ENCODE assay signal across 23 mouse cellular contexts in genomic region chr13:64320334-64320733, GRCm38 (mm10). TPM values are rescaled to one million over a fixed set of nuclear protein-coding genes. Genes with fewer than 3 reads are reported as not detected.
A peak's percentile ranks its signal among the peaks of the same experiment; 100 is the strongest.
DNase-seq lines count a peak whose midpoint lies in the region; ATAC-seq and TF ChIP-seq lines count a peak whose summit lies in the region.
"Had no signal": no experiment of that assay in that cellular context is flagged by ENCODE, and none has a peak within 500 bp of the region (broad histone marks: within the 10 kb centered on the region; RNA-seq: fewer than 3 reads in every experiment).

No protein-coding gene starts in this region.

- H3K27ac ChIP-seq in heart, adult 2 months, result peak overlapping the region; percentile 85
- no peak overlapping the region for H3K27ac ChIP-seq in kidney, embryonic 15.5 days
- no peak overlapping the region for H3K27ac ChIP-seq in lung, postnatal 0 days (ENCODE audit: low read length)
- no peak overlapping the region for H3K27ac ChIP-seq in midbrain, embryonic 15.5 days
- H3K27ac ChIP-seq: embryonic facial prominence, embryonic 15.5 days; forebrain, embryonic 10.5 days; heart, embryonic 15.5 days; hindbrain, embryonic 12.5 days had no signal

- no peak overlapping the region for H3K9ac ChIP-seq in heart, adult 2 months (ENCODE audit: low read depth, low read length)
- no peak overlapping the region for H3K9ac ChIP-seq in kidney, embryonic 15.5 days
- H3K9ac ChIP-seq in lung, postnatal 0 days (replicated peaks; ENCODE audit: low read depth), result no peak overlapping the region
- no peak overlapping the region for H3K9ac ChIP-seq in midbrain, embryonic 15.5 days
- H3K9ac ChIP-seq: embryonic facial prominence, embryonic 15.5 days; heart, embryonic 15.5 days; hindbrain, embryonic 12.5 days had no signal

- H3K4me1 ChIP-seq in heart, adult 2 months (ENCODE audit: control insufficient read depth, insufficient read depth, low read length), result peaks cover 1% of the 10 kb centered on the region
- 0 out of 2 replicates have a peak, but pooled peaks cover 2% of the 10 kb centered on the region for H3K4me1 ChIP-seq in kidney, embryonic 15.5 days
- no peaks in the 10 kb centered on the region for H3K4me1 ChIP-seq in lung, postnatal 0 days (ENCODE audit: insufficient read depth, low read depth, low read length)
- no peaks in the 10 kb centered on the region for H3K4me1 ChIP-seq in midbrain, embryonic 15.5 days
- H3K4me1 ChIP-seq: embryonic facial prominence, embryonic 15.5 days; forebrain, embryonic 10.5 days; hindbrain, embryonic 12.5 days had no signal

- H3K4me2 ChIP-seq in kidney, embryonic 15.5 days, result no peak overlapping the region
- no peak overlapping the region for H3K4me2 ChIP-seq in lung, postnatal 0 days (replicated peaks; ENCODE audit: low read depth, low read length)
- no peak overlapping the region for H3K4me2 ChIP-seq in midbrain, embryonic 15.5 days
- H3K4me2 ChIP-seq: embryonic facial prominence, embryonic 15.5 days; heart, embryonic 15.5 days; hindbrain, embryonic 12.5 days had no signal

- ATAC-seq in kidney, embryonic 15.5 days (replicated peaks; ENCODE audit: low FRiP score), result no peak
- ATAC-seq in lung, postnatal 0 days, result no peak
- no peak for ATAC-seq in midbrain, embryonic 15.5 days (replicated peaks)
- ATAC-seq: forebrain, embryonic 14.5 days; hindbrain, embryonic 16.5 days; inflammation-experienced regulatory T-cells, adult 6 months had no signal

- H3K4me3 ChIP-seq in heart, adult 2 months, result no peak overlapping the region
- H3K4me3 ChIP-seq in kidney, embryonic 15.5 days (replicated peaks), result no peak overlapping the region
- H3K4me3 ChIP-seq in lung, postnatal 0 days (ENCODE audit: low read depth, low read length), result no peak overlapping the region
- no peak overlapping the region for H3K4me3 ChIP-seq in midbrain, embryonic 15.5 days
- H3K4me3 ChIP-seq: embryonic facial prominence, embryonic 15.5 days; erythroblast, embryonic 14.5 days; forebrain, embryonic 10.5 days; heart, embryonic 15.5 days; hindbrain, embryonic 12.5 days had no signal

- H3K9me3 ChIP-seq in kidney, embryonic 15.5 days (replicated peaks), result no peaks in the 10 kb centered on the region
- H3K9me3 ChIP-seq in lung, postnatal 0 days (ENCODE audit: low read length), result no peaks in the 10 kb centered on the region
- H3K9me3 ChIP-seq in midbrain, embryonic 15.5 days, result no peaks in the 10 kb centered on the region
- H3K9me3 ChIP-seq: embryonic facial prominence, embryonic 15.5 days; forebrain, embryonic 10.5 days; heart, embryonic 15.5 days; hindbrain, embryonic 12.5 days had no signal

- intact Hi-C loops in heart, adult 2 months (cut with DNase I), result no loop called here
- intact Hi-C loops in heart, postnatal 36 days (cut with DNase I), result no loop called here

- TF ChIP-seq EP300 in heart, adult 2 months (IDR thresholded peaks at IDR 0.05; ENCODE audit: insufficient read depth, low read depth, low read length), result 0 out of 2 replicates have a peak, but pooled peaks have one; percentile 15
- TF ChIP-seq EP300 in lung, postnatal 0 days (IDR thresholded peaks at IDR 0.05), result no peak

- H3K27me3 ChIP-seq in heart, adult 2 months (ENCODE audit: control insufficient read depth, insufficient read depth, low read length), result no peaks in the 10 kb centered on the region
- no peaks in the 10 kb centered on the region for H3K27me3 ChIP-seq in kidney, embryonic 15.5 days
- H3K27me3 ChIP-seq in lung, postnatal 0 days (replicated peaks; ENCODE audit: insufficient read depth, low read length), result no peaks in the 10 kb centered on the region
- H3K27me3 ChIP-seq in midbrain, embryonic 15.5 days (replicated peaks), result no peaks in the 10 kb centered on the region
- H3K27me3 ChIP-seq: CH12.LX; embryonic facial prominence, embryonic 15.5 days; heart, embryonic 15.5 days; hindbrain, embryonic 12.5 days had no signal

- peak; percentile 67; the same call in 1 of the 2 replicates for TF ChIP-seq POLR2A in heart, adult 2 months (IDR thresholded peaks at IDR 0.05; ENCODE audit: insufficient read depth, low read depth, low read length)

- H3K36me3 ChIP-seq in heart, adult 2 months (ENCODE audit: control insufficient read depth, insufficient read depth, low read length), result no peaks in the 10 kb centered on the region
- no peaks in the 10 kb centered on the region for H3K36me3 ChIP-seq in kidney, embryonic 15.5 days
- no peaks in the 10 kb centered on the region for H3K36me3 ChIP-seq in lung, postnatal 0 days (ENCODE audit: insufficient read depth, low read length)
- no peaks in the 10 kb centered on the region for H3K36me3 ChIP-seq in midbrain, embryonic 15.5 days (replicated peaks)
- H3K36me3 ChIP-seq: embryonic facial prominence, embryonic 15.5 days; forebrain, embryonic 10.5 days; heart, embryonic 15.5 days; hindbrain, embryonic 12.5 days had no signal

- 38% methylated on average over 8 of the region's 8 CpGs for WGBS in heart, adult 2 months
- 78% methylated on average over 8 of the region's 8 CpGs for WGBS in kidney, embryonic 15.5 days
- 62% methylated on average over 8 of the region's 8 CpGs for WGBS in lung, postnatal 0 days
- WGBS in midbrain, embryonic 15.5 days, result 86% methylated on average over 8 of the region's 8 CpGs

- no peak for TF ChIP-seq CTCF in heart, adult 2 months (IDR thresholded peaks at IDR 0.05)
- no peak for TF ChIP-seq CTCF in lung, postnatal 0 days (IDR thresholded peaks at IDR 0.05)

- DNase-seq in heart, adult 2 months, result peak; percentile 20 to 24
- DNase-seq in heart, postnatal 36 days, result no peak
- peak; percentile 14 to 27 for DNase-seq in kidney, postnatal 36 days
- DNase-seq in lung, postnatal 36 days, result peak; percentile 19
- no peak for DNase-seq in lung, postnatal 0 days (ENCODE audit: low spot score)
- DNase-seq: adrenal gland, adult 8-10 months; adrenal gland, postnatal 36 days; cerebellum, adult 11 months; cerebellum, adult 8-10 months; cerebellum, postnatal 14 days; embryo, embryonic 11 days; heart, postnatal 4 days had no signal

- H3K79me2 ChIP-seq in heart, adult 2 months (replicated peaks; ENCODE audit: control insufficient read depth, insufficient read depth, low read length), result no peaks in the 10 kb centered on the region

RNA-seq across cellular contexts. Expression of gene Aaed1, which starts 7.8 kb away (rescaled TPM):
- total RNA-seq in heart, adult 2 months (2021), result 10 to 100 TPM; 55.7 to 65.7 TPM
- 19.6 and 28.4 TPM in 2 replicates for polyA plus RNA-seq in heart, adult 2 months (2012; rRNA removed)
- total RNA-seq in heart, postnatal 36 days (2021), result 10 to 100 TPM; 65.5 to 68.2 TPM
- 56.5 and 58.1 TPM in 2 replicates for polyA plus RNA-seq in kidney, embryonic 15.5 days (2015; fragmentation: Nextera tagmentation; extraction: Ambion mirVana)
- 89.2 and 94.2 TPM in 2 replicates for polyA plus RNA-seq in lung, postnatal 0 days (2015; fragmentation: Nextera tagmentation; extraction: Ambion mirVana)
- polyA plus RNA-seq in midbrain, embryonic 15.5 days (2015; fragmentation: Nextera tagmentation; extraction: Ambion mirVana), result 12.8 and 15.3 TPM in 2 replicates

RNA-seq across cellular contexts. Expression of gene Cdc14b, which starts 45.2 kb away (rescaled TPM):
- 1 to 10 TPM; 8.7 to 8.8 TPM for total RNA-seq in heart, adult 2 months (2021)
- polyA plus RNA-seq in heart, adult 2 months (2012; rRNA removed), result 8.2 and 19.8 TPM in 2 replicates
- 1 to 10 TPM; 8.2 to 9.0 TPM for total RNA-seq in heart, postnatal 36 days (2021)
- polyA plus RNA-seq in kidney, embryonic 15.5 days (2015; fragmentation: Nextera tagmentation; extraction: Ambion mirVana), result 14.8 and 17.5 TPM in 2 replicates
- 4.7 and 5.3 TPM in 2 replicates for polyA plus RNA-seq in lung, postnatal 0 days (2015; fragmentation: Nextera tagmentation; extraction: Ambion mirVana)
- 2.4 and 2.5 TPM in 2 replicates for polyA plus RNA-seq in midbrain, embryonic 15.5 days (2015; fragmentation: Nextera tagmentation; extraction: Ambion mirVana)
- polyA plus RNA-seq: erythroblast, embryonic 14.5 days had no signal

RNA-seq across cellular contexts. Expression of gene Ctsl, which starts 50.4 kb away (rescaled TPM):
- 100 to 1,000 TPM; 221 to 288 TPM for total RNA-seq in heart, adult 2 months (2021)
- 90.0 and 166 TPM in 2 replicates for polyA plus RNA-seq in heart, adult 2 months (2012; rRNA removed)
- 100 to 1,000 TPM; 280 to 282 TPM for total RNA-seq in heart, postnatal 36 days (2021)
- 306 and 318 TPM in 2 replicates for polyA plus RNA-seq in kidney, embryonic 15.5 days (2015; fragmentation: Nextera tagmentation; extraction: Ambion mirVana)
- 251 and 269 TPM in 2 replicates for polyA plus RNA-seq in lung, postnatal 0 days (2015; fragmentation: Nextera tagmentation; extraction: Ambion mirVana)
- 134 and 138 TPM in 2 replicates for polyA plus RNA-seq in midbrain, embryonic 15.5 days (2015; fragmentation: Nextera tagmentation; extraction: Ambion mirVana)

Comparison
In these comparisons a context has a peak if more than half of its experiments do, and no peak if none do; other contexts are left out.
1. DNase-seq: peak in heart, adult 2 months (2 of 2), kidney, postnatal 36 days (2 of 2) and lung, postnatal 36 days (single experiment); none in heart, postnatal 36 days (0 of 2) and lung, postnatal 0 days (single experiment).